Mouse (Mus musculus): ENCODE data around the gene Col23a1. TPM values are rescaled to one million over a fixed set of nuclear protein-coding genes. Genes with fewer than 3 reads are reported as not detected.

Col23a1 gene
- total and polyA plus RNA-seq, 2 experiments from 2014 or later = 3.5 to 7.2 TPM

DNA sequence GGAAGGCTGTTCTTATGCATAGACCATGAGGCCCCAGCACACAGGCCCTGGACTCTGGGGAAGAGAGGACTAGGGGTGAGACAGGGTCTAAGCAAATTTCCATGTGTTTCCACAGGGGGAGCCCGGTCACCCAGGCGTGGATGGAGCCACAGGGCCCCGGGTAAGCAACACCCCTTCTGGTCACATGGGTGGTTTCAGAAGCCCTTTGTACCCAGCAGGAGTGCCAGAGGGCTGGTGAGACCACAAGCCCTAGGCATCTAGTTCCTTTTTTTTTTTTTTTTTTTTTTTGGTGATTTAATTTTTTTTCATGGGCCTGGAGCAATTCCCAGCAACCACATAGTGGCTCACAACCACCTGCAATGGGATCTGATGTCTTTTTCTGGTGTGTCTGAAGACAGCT is 275.3 kb downstream of the Col23a1 start:
- Histone ChIP-seq H3K9me3 (replicated peaks; ENCODE audit: control insufficient read depth, low read length) (no peaks in the 10 kb centered on the region), H3K27ac (ENCODE audit: low read depth) (no peak overlapping the region), H3K27me3 (ENCODE audit: control insufficient read depth, insufficient read depth, low read length) (no peaks in the 10 kb centered on the region), H3K4me3 (ENCODE audit: low read depth, low read length) (no peak overlapping the region), H3K4me1 (ENCODE audit: control insufficient read depth, insufficient read depth) (no peaks in the 10 kb centered on the region), H3K4me2 (ENCODE audit: low read depth, low read length) (no peak overlapping the region), H3K36me3 (replicated peaks; ENCODE audit: control insufficient read depth, insufficient read depth, low read length) (no peaks in the 10 kb centered on the region), H3K9ac (replicated peaks; ENCODE audit: low read depth, low read length) (no peak overlapping the region)
- no peak for DNase-seq (ENCODE audit: low spot score)
- ATAC-seq (ENCODE audit: insufficient read depth, low read depth) = peak; percentile 27; the same call in 1 of the 2 replicates
- 32% methylated on average over 3 of the region's 3 CpGs for WGBS
- TF ChIP-seq CTCF (IDR thresholded peaks at IDR 0.05; ENCODE audit: low read depth) (no peak), EP300 (IDR thresholded peaks at IDR 0.05; ENCODE audit: low read depth) (no peak)

DNA sequence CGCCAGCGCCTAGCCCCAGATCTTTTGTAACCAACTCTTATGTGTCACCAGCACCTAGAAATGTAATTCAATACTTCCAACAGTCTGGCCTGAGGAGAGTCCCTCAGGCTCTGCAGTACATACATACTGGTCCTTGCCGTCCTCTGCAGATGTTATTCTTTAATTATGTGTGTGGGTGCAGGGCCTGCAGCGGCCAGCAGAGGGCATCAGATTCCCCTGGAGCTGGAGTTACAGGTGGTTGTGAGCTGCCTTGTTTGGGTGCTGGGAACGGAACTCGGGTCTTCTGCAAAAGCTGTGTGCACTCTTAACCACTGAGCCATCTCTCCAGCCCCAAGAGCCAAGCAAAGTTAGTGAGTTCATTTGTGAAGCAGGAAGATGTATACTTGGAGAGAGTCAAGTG is 276.2 kb downstream of the Col23a1 start:
- WGBS = 90% methylated on average over 6 of the region's 6 CpGs

DNA sequence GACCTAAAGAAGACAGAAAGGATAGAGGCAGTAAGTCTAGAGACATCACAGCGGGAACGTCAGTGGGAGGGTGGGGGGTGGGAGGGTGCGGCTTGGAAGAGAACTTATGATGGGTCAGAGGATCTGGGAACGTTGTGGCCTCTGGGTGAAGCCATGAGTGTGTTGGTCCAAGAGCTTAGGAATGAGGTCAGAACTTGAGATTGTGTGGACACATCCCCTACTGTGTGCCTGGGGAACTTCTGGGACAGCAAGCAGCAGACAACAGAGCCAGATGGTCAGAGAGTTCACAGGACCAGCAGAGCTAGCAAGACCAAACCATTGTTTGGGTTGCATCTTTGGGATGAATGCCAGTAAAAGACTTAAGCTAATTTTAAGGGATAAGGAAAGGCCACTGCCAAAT is 279.1 kb downstream of the Col23a1 start:
- no peak for ATAC-seq (ENCODE audit: insufficient read depth, low read depth)
- Histone ChIP-seq H3K4me1 (ENCODE audit: control insufficient read depth, insufficient read depth) (no peaks in the 10 kb centered on the region), H3K27me3 (ENCODE audit: control insufficient read depth, insufficient read depth, low read length) (no peaks in the 10 kb centered on the region), H3K9me3 (replicated peaks; ENCODE audit: control insufficient read depth, low read length) (no peaks in the 10 kb centered on the region), H3K4me3 (ENCODE audit: low read depth, low read length) (no peak overlapping the region), H3K27ac (ENCODE audit: low read depth) (no peak overlapping the region), H3K4me2 (ENCODE audit: low read depth, low read length) (no peak overlapping the region), H3K9ac (replicated peaks; ENCODE audit: low read depth, low read length) (no peak overlapping the region), H3K36me3 (replicated peaks; ENCODE audit: control insufficient read depth, insufficient read depth, low read length) (no peaks in the 10 kb centered on the region)
- WGBS = 85% methylated on average over 4 of the region's 4 CpGs
- TF ChIP-seq EP300 (IDR thresholded peaks at IDR 0.05; ENCODE audit: low read depth) (no peak), CTCF (IDR thresholded peaks at IDR 0.05; ENCODE audit: low read depth) (no peak)
- DNase-seq (ENCODE audit: low spot score) = no peak

More for the DNA sequence above, 276.2 kb downstream of the Col23a1 start:
- ATAC-seq (ENCODE audit: insufficient read depth, low read depth) = no peak
- Histone ChIP-seq H3K9me3 (replicated peaks; ENCODE audit: control insufficient read depth, low read length) (no peaks in the 10 kb centered on the region), H3K27ac (ENCODE audit: low read depth) (no peak overlapping the region), H3K4me1 (ENCODE audit: control insufficient read depth, insufficient read depth) (no peaks in the 10 kb centered on the region), H3K4me3 (ENCODE audit: low read depth, low read length) (no peak overlapping the region), H3K27me3 (ENCODE audit: control insufficient read depth, insufficient read depth, low read length) (no peaks in the 10 kb centered on the region), H3K4me2 (ENCODE audit: low read depth, low read length) (no peak overlapping the region), H3K9ac (replicated peaks; ENCODE audit: low read depth, low read length) (no peak overlapping the region), H3K36me3 (replicated peaks; ENCODE audit: control insufficient read depth, insufficient read depth, low read length) (no peaks in the 10 kb centered on the region)
- TF ChIP-seq CTCF (IDR thresholded peaks at IDR 0.05; ENCODE audit: low read depth) (0 out of 2 replicates have a peak, but pooled peaks have one; percentile 5), EP300 (IDR thresholded peaks at IDR 0.05; ENCODE audit: low read depth) (no peak)
- no peak for DNase-seq (ENCODE audit: low spot score)

DNA sequence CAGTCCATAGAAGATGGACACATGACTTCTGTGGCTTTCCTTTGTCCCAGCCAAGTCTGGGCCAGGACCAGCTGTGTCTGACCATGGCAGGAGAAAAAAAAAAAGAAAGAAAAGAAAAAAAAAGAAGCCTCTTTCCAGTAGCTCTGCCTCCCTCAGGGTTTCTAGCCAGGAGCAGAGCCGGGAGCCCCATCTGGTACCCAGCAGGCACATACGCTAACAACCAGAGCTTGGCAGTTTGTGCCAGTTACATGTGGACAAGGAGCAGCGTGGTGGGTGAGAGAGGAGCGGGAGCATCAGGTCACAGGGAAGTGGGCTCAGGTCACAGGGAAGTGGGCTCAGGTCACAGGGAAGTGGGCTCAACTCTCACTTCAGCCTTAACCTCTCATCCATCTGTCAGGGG is 286.7 kb downstream of the Col23a1 start:
- 79% methylated on average over 4 of the region's 4 CpGs for WGBS
- TF ChIP-seq CTCF (IDR thresholded peaks at IDR 0.05; ENCODE audit: low read depth) (no peak), EP300 (IDR thresholded peaks at IDR 0.05; ENCODE audit: low read depth) (no peak)
- ATAC-seq (ENCODE audit: insufficient read depth, low read depth) (no peak), DNase-seq (ENCODE audit: low spot score) (no peak)
- H3K27me3 ChIP-seq (ENCODE audit: control insufficient read depth, insufficient read depth, low read length) = no peaks in the 10 kb centered on the region
- H3K4me3 ChIP-seq (ENCODE audit: low read depth, low read length) = no peak overlapping the region
- no peaks in the 10 kb centered on the region for H3K36me3 ChIP-seq (replicated peaks; ENCODE audit: control insufficient read depth, insufficient read depth, low read length)
- H3K4me1 ChIP-seq (ENCODE audit: control insufficient read depth, insufficient read depth) = no peaks in the 10 kb centered on the region
- H3K9ac ChIP-seq (replicated peaks; ENCODE audit: low read depth, low read length) = no peak overlapping the region
- H3K4me2 ChIP-seq (ENCODE audit: low read depth, low read length) = no peak overlapping the region
- no peak overlapping the region for H3K27ac ChIP-seq (ENCODE audit: low read depth)
- H3K9me3 ChIP-seq (replicated peaks; ENCODE audit: control insufficient read depth, low read length) = no peaks in the 10 kb centered on the region

DNA sequence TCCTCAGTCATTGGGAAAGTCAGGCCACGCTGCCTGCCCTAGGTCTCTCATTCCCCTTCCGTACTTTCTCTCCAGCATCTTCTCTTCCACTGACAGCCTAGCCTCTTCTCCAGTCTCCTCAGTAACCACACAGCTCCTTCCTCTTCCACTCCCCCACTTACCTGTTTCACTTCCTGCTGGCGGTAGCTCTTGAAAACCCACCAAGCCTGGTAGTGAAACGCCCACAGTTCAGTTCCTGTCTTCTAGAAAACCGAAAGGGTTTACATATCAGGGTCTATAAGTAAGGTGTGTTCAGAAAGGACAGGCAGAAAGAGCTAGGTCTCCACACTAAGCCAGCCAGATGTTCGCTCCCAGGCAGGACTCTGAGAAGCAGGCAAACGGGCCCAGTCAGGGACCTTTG is 287.9 kb downstream of the Col23a1 start:
- 75% methylated on average over 7 of the region's 7 CpGs for WGBS

DNA sequence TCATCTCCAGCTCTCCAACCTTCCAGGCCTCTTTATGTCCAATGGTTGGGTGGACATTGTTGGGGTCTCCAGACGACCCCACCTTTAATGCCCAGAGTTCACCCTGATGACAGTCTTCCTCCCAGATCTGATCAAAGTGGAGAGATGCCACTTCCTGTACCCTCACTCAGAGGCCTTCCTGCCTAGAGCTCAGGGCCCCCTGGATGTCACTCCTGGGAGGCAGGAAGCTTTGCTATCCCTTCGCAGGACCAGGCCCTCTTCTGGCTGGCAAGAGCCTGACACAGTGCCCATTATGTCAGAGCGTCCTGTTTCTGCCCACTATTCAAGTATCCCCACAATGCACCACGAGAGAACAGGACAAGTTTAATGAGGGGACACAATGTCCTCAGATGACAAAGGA is 289.3 kb downstream of the Col23a1 start:
- Histone ChIP-seq H3K4me2 (ENCODE audit: low read depth, low read length) (no peak overlapping the region), H3K36me3 (replicated peaks; ENCODE audit: control insufficient read depth, insufficient read depth, low read length) (no peaks in the 10 kb centered on the region), H3K4me1 (ENCODE audit: control insufficient read depth, insufficient read depth) (peaks cover 10% of the 10 kb centered on the region), H3K27ac (ENCODE audit: low read depth) (no peak overlapping the region), H3K9me3 (replicated peaks; ENCODE audit: control insufficient read depth, low read length) (no peaks in the 10 kb centered on the region), H3K9ac (replicated peaks; ENCODE audit: low read depth, low read length) (no peak overlapping the region), H3K27me3 (ENCODE audit: control insufficient read depth, insufficient read depth, low read length) (no peaks in the 10 kb centered on the region), H3K4me3 (ENCODE audit: low read depth, low read length) (no peak overlapping the region)
- DNase-seq (ENCODE audit: low spot score) = no peak
- ATAC-seq (ENCODE audit: insufficient read depth, low read depth) = no peak
- no peak for TF ChIP-seq EP300 (IDR thresholded peaks at IDR 0.05; ENCODE audit: low read depth)
- TF ChIP-seq CTCF (IDR thresholded peaks at IDR 0.05; ENCODE audit: low read depth) = no peak
- WGBS = 59% methylated on average over 4 of the region's 4 CpGs

More for the DNA sequence above, 287.9 kb downstream of the Col23a1 start:
- Histone ChIP-seq H3K4me1 (ENCODE audit: control insufficient read depth, insufficient read depth) (no peaks in the 10 kb centered on the region), H3K27me3 (ENCODE audit: control insufficient read depth, insufficient read depth, low read length) (no peaks in the 10 kb centered on the region), H3K9ac (replicated peaks; ENCODE audit: low read depth, low read length) (no peak overlapping the region), H3K4me2 (ENCODE audit: low read depth, low read length) (no peak overlapping the region), H3K27ac (ENCODE audit: low read depth) (no peak overlapping the region), H3K36me3 (replicated peaks; ENCODE audit: control insufficient read depth, insufficient read depth, low read length) (no peaks in the 10 kb centered on the region), H3K4me3 (ENCODE audit: low read depth, low read length) (no peak overlapping the region), H3K9me3 (replicated peaks; ENCODE audit: control insufficient read depth, low read length) (no peaks in the 10 kb centered on the region)
- no peak for ATAC-seq (ENCODE audit: insufficient read depth, low read depth)
- TF ChIP-seq CTCF (IDR thresholded peaks at IDR 0.05; ENCODE audit: low read depth) (no peak), EP300 (IDR thresholded peaks at IDR 0.05; ENCODE audit: low read depth) (no peak)
- DNase-seq (ENCODE audit: low spot score) = no peak

Data from heart, postnatal 0 days (tissue).